ENCODE assay signal across 8 mouse cellular contexts in genomic region chr9:27192001-27192760, GRCm38 (mm10). TPM values are rescaled to one million over a fixed set of nuclear protein-coding genes. Genes with fewer than 3 reads are reported as not detected.
A peak's percentile ranks its signal among the peaks of the same experiment; 100 is the strongest.
DNase-seq lines count a peak whose midpoint lies in the region; ATAC-seq and TF ChIP-seq lines count a peak whose summit lies in the region.

No protein-coding gene starts in this region.

- no peaks in the 10 kb centered on the region for H3K9me3 ChIP-seq in ES-Bruce4 (replicated peaks; ENCODE audit: control insufficient read depth, insufficient read depth, low read length, poor library complexity, severe bottlenecking)
- no peaks in the 10 kb centered on the region for H3K9me3 ChIP-seq in liver, embryonic 14.5 days (ENCODE audit: control insufficient read depth, low read length)

- 9% methylated on average over 14 of the region's 14 CpGs for WGBS in large intestine, adult 2 months
- 5% methylated on average over 14 of the region's 14 CpGs for WGBS in liver, embryonic 14.5 days (ENCODE audit: insufficient replicate concordance)

- TF ChIP-seq CTCF in ES-Bruce4 (IDR thresholded peaks at IDR 0.05; ENCODE audit: low read depth, low read length): no peak
- no peak for TF ChIP-seq CTCF in liver, embryonic 14.5 days (IDR thresholded peaks at IDR 0.05; ENCODE audit: low read depth)

- no peak for TF ChIP-seq POLR2A in ES-Bruce4 (IDR thresholded peaks at IDR 0.05; ENCODE audit: insufficient read depth, low read length)

- DNase-seq in cerebellum, adult 8-10 months: peak; percentile 91
- DNase-seq in forelimb bud, embryonic 11.5 days (ENCODE audit: low read depth, low spot score): peak; percentile 78
- peak; percentile 85 for DNase-seq in heart, postnatal 25 days (ENCODE audit: low spot score)
- DNase-seq in large intestine, adult 2 months (ENCODE audit: low read depth, low spot score): peak; percentile 18
- peak in 1 of 3 experiments; percentile 7 for DNase-seq in liver, embryonic 14.5 days (ENCODE audit: low read depth in 3 of 3, low spot score in 3 of 3)
- DNase-seq in neural tube, embryonic 10.5 days (ENCODE audit: extremely low spot score, low spot score): peak; percentile 71
- peak; percentile 51 for DNase-seq in thymus, postnatal 0 days (ENCODE audit: low spot score)

- ATAC-seq in liver, embryonic 14.5 days (ENCODE audit: insufficient read depth): no peak

- H3K4me1 ChIP-seq in ES-Bruce4 (ENCODE audit: control insufficient read depth, insufficient read depth, low read length): peaks cover 2% of the 10 kb centered on the region
- H3K4me1 ChIP-seq in liver, embryonic 14.5 days (replicated peaks; ENCODE audit: control insufficient read depth in 2 of 2, insufficient read depth in 2 of 2, low read length in 1 of 2): peaks cover 0 to 4% of the 10 kb centered on the region in 2 experiments; a peak in 1 of 4 replicates

- H3K4me3 ChIP-seq in ES-Bruce4 (ENCODE audit: low read depth, low read length): peak overlapping the region; percentile 22
- H3K4me3 ChIP-seq in liver, embryonic 14.5 days (ENCODE audit: insufficient read depth in 1 of 2, low read depth in 2 of 2, low read length in 2 of 2): no peak overlapping the region

- H3K9ac ChIP-seq in ES-Bruce4 (ENCODE audit: low read depth, poor library complexity, severe bottlenecking): 0 out of 2 replicates have a peak overlapping the region, but pooled peaks have one; percentile 10
- H3K9ac ChIP-seq in liver, embryonic 14.5 days (replicated peaks): no peak overlapping the region

- H3K27ac ChIP-seq in ES-Bruce4 (ENCODE audit: insufficient read depth, low read length): peak overlapping the region; percentile 22; the same call in 1 of the 2 replicates
- no peak overlapping the region for H3K27ac ChIP-seq in liver, embryonic 14.5 days

- no peaks in the 10 kb centered on the region for H3K36me3 ChIP-seq in ES-Bruce4 (ENCODE audit: control insufficient read depth, insufficient read depth, low read length, poor library complexity, severe bottlenecking)
- H3K36me3 ChIP-seq in liver, embryonic 14.5 days (replicated peaks; ENCODE audit: control insufficient read depth, insufficient read depth, low read depth): no peaks in the 10 kb centered on the region

- TF ChIP-seq EP300 in ES-Bruce4 (IDR thresholded peaks at IDR 0.05; ENCODE audit: insufficient read depth, low read depth, low read length): no peak
- no peak for TF ChIP-seq EP300 in liver, embryonic 14.5 days (IDR thresholded peaks at IDR 0.05; ENCODE audit: low read depth)

- intact Hi-C loops in heart, postnatal 25 days (cut with DNase I): no loop called here

- H3K4me2 ChIP-seq in liver, embryonic 14.5 days (ENCODE audit: low read depth): peak overlapping the region; percentile 24; the same call in 1 of the 2 replicates

- no peaks in the 10 kb centered on the region for H3K27me3 ChIP-seq in ES-Bruce4 (ENCODE audit: control insufficient read depth, insufficient read depth, low read length, poor library complexity, severe bottlenecking)
- no peaks in the 10 kb centered on the region for H3K27me3 ChIP-seq in liver, embryonic 14.5 days (ENCODE audit: control insufficient read depth, insufficient read depth, low read length)

RNA-seq across cellular contexts. Expression of gene Jam3, which starts 37.0 kb away (rescaled TPM):
- polyA plus RNA-seq in ES-Bruce4 (2011; ENCODE audit: insufficient read depth, insufficient read length, low read depth, missing spikeins): 8.6 and 9.4 TPM in 2 replicates
- total RNA-seq in heart, postnatal 25 days (2021): 10 to 100 TPM; 13.0 to 16.6 TPM
- 7.8 and 8.5 TPM in 2 replicates for polyA plus RNA-seq in large intestine, adult 2 months (2012; rRNA removed)
- 1.4 and 1.7 TPM in 2 replicates for polyA plus RNA-seq in liver, embryonic 14.5 days (2012; rRNA removed)
- 2.1 and 2.3 TPM in 2 replicates for polyA plus RNA-seq in liver, embryonic 14.5 days (2014; fragmentation: Nextera tagmentation; extraction: Ambion mirVana)
- polyA plus RNA-seq in thymus, postnatal 0 days (2015; fragmentation: Nextera tagmentation; extraction: Ambion mirVana): 3.4 and 4.5 TPM in 2 replicates
